Mouse (Mus musculus) CH12.LX (cell line): Measurements from ENCODE around the gene Gm9999. TPM values are rescaled to one million over a fixed set of nuclear protein-coding genes. Genes with fewer than 3 reads are reported as not detected.
A peak's percentile ranks its signal among the peaks of the same experiment; 100 is the strongest.

Source experiments
- DNase-seq: peaks from one replicate; pipeline ENCODE4 v3.0.0-alpha.2; 2013; ENCODE audit errors: extremely low read depth
- H3K27ac ChIP-seq: 2 replicates; pipeline ENCODE4 v1.5.1; 2012; ENCODE audit warnings: low read depth, mild to moderate bottlenecking, control low read depth, moderate library complexity; ENCODE audit not compliant: insufficient read depth
- H3K27me3 ChIP-seq: replicated peaks from 2 replicates; pipeline ENCODE3; 2012; ENCODE audit warnings: inconsistent platforms
- H3K36me3 ChIP-seq, 2 experiments: replicated peaks in 1 of 2; 2 replicates each; pipeline versions ENCODE3 to v1.6.1; 2012; ENCODE audit warnings: inconsistent platforms in 1 of 2, low read length in 1 of 2, mild to moderate bottlenecking in 1 of 2, mixed read lengths in 1 of 2, moderate library complexity in 1 of 2; ENCODE audit not compliant: control insufficient read depth in 1 of 2, insufficient read depth in 1 of 2
- H3K4me1 ChIP-seq, 2 experiments: 2 replicates each; pipeline ENCODE4 v1.6.1; 2012; ENCODE audit warnings: inconsistent platforms in 1 of 2, moderate library complexity in 1 of 2; ENCODE audit not compliant: insufficient read depth in 2 of 2, control insufficient read depth in 1 of 2
- H3K4me2 ChIP-seq: 2 replicates; pipeline ENCODE4 v1.6.1; 2012; ENCODE audit warnings: low read depth, mild to moderate bottlenecking, control low read depth; ENCODE audit not compliant: poor library complexity, insufficient read depth, severe bottlenecking
- H3K4me3 ChIP-seq, 3 experiments: fragments of 150-350 bp in 1 of 3; sonication (generic) in 1 of 3; replicated peaks in 1 of 3; 2 replicates each; pipeline versions ENCODE3 to v1.5.1; 2011 to 2012; ENCODE audit warnings: low read depth in 2 of 3, low read length in 2 of 3, mild to moderate bottlenecking in 2 of 3, moderate library complexity in 2 of 3, control low read depth in 1 of 3, improper control_type of control experiment in 1 of 3, inconsistent platforms in 1 of 3, mixed read lengths in 1 of 3; ENCODE audit not compliant: poor library complexity in 1 of 3
- H3K79me2 ChIP-seq: replicated peaks from 2 replicates; pipeline ENCODE4 v1.6.1; 2012; ENCODE audit warnings: mild to moderate bottlenecking, moderate library complexity; ENCODE audit not compliant: control insufficient read depth, poor library complexity, insufficient read depth, severe bottlenecking; ENCODE audit errors: extremely low read depth
- H3K9ac ChIP-seq: 2 replicates; pipeline ENCODE4 v1.6.1; 2012; ENCODE audit warnings: low read depth, mild to moderate bottlenecking, control low read depth, moderate library complexity; ENCODE audit not compliant: insufficient read depth
- H3K9me3 ChIP-seq: replicated peaks from 2 replicates; pipeline ENCODE3; 2012; ENCODE audit warnings: low read length, inconsistent platforms, mixed read lengths
- CTCF ChIP-seq, 2 experiments: IDR thresholded peaks in 1 of 2; conservative IDR thresholded peaks in 1 of 2; 2 replicates each; pipeline ENCODE4 v1.5.1; 2011 to 2012; ENCODE audit warnings: low read depth in 2 of 2, low read length in 2 of 2, improper control_type of control experiment in 1 of 2, inconsistent platforms in 1 of 2, mild to moderate bottlenecking in 1 of 2, moderate library complexity in 1 of 2
- E2F4 ChIP-seq: IDR thresholded peaks from 2 replicates; pipeline ENCODE4 v1.6.1; 2011; ENCODE audit warnings: low read depth, low read length, improper control_type of control experiment; ENCODE audit not compliant: insufficient replicate concordance
- JUN ChIP-seq: IDR thresholded peaks from 2 replicates; pipeline ENCODE4 v1.6.1; 2011; ENCODE audit warnings: low read depth, mild to moderate bottlenecking, low read length, improper control_type of control experiment, moderate library complexity; ENCODE audit not compliant: insufficient read depth
- JUND ChIP-seq: conservative IDR thresholded peaks from 2 replicates; pipeline ENCODE4 v1.6.1; 2011; ENCODE audit warnings: low read depth, low read length, improper control_type of control experiment
- KAT2A ChIP-seq: IDR thresholded peaks from 2 replicates; pipeline ENCODE4 v1.6.1; 2012; ENCODE audit warnings: low read length, improper control_type of control experiment, inconsistent platforms; ENCODE audit not compliant: insufficient replicate concordance
- MAX ChIP-seq: IDR thresholded peaks from 2 replicates; pipeline ENCODE4 v1.6.1; 2011; ENCODE audit warnings: low read length, improper control_type of control experiment
- MAZ ChIP-seq: IDR thresholded peaks from 2 replicates; pipeline ENCODE4 v1.6.1; 2012; ENCODE audit warnings: low read depth, mild to moderate bottlenecking, inconsistent platforms, low read length, improper control_type of control experiment, moderate library complexity
- NELFE ChIP-seq: IDR thresholded peaks from 2 replicates; pipeline ENCODE4 v1.6.1; 2011; ENCODE audit warnings: low read depth, low read length, improper control_type of control experiment
- POLR2A ChIP-seq: IDR thresholded peaks from 2 replicates; pipeline ENCODE4 v1.6.1; 2011; ENCODE audit warnings: low read depth, mild to moderate bottlenecking, improper control_type of control experiment, low read length
- POLR2AphosphoS2 ChIP-seq: IDR thresholded peaks from 2 replicates; pipeline ENCODE4 v1.6.1; 2011; ENCODE audit warnings: low read depth, low read length, improper control_type of control experiment
- RAD21 ChIP-seq: IDR thresholded peaks from 2 replicates; pipeline ENCODE4 v1.6.1; 2011; ENCODE audit warnings: low read depth, mild to moderate bottlenecking, low read length, improper control_type of control experiment, moderate library complexity
- SIN3A ChIP-seq: IDR thresholded peaks from 2 replicates; pipeline ENCODE4 v1.6.1; 2012; ENCODE audit warnings: low read length, improper control_type of control experiment, inconsistent platforms
- SMC3 ChIP-seq: IDR thresholded peaks from 2 replicates; pipeline ENCODE4 v1.6.1; 2011; ENCODE audit warnings: low read depth, low read length, improper control_type of control experiment
- TBP ChIP-seq: conservative IDR thresholded peaks from 2 replicates; pipeline ENCODE4 v1.6.1; 2011; ENCODE audit warnings: low read depth, low read length, improper control_type of control experiment
- ZC3H11A ChIP-seq: IDR thresholded peaks from 2 replicates; pipeline ENCODE4 v1.6.1; 2012; ENCODE audit warnings: low read depth, mild to moderate bottlenecking, inconsistent platforms, low read length, improper control_type of control experiment
- ZMIZ1 ChIP-seq: IDR thresholded peaks from 2 replicates; pipeline ENCODE4 v1.6.1; 2012; ENCODE audit warnings: low read depth, mild to moderate bottlenecking, inconsistent platforms, low read length, improper control_type of control experiment
- dilution Hi-C: fragments of 300-500 bp; cut with MboI; formaldehyde crosslinking; loops from 2 replicates; pipeline ENCODE4 v1.14.3; 2020; ENCODE audit warnings: low sequenced_read_pairs; ENCODE audit not compliant: extremely low pct_unique_long_range_greater_than_20kb, extremely low pct_ligation_motif_present
- in situ Hi-C: fragments of 300-500 bp; cut with MboI; formaldehyde crosslinking; loops from 3 replicates; pipeline ENCODE4 v1.14.3; 2019; ENCODE audit warnings: low sequenced_read_pairs, low pct_ligation_motif_present, low pct_unique_long_range_greater_than_20kb, mixed read lengths
- polyA plus RNA-seq: library from polyadenylated mRNA; unstranded; fragments of >175 nt; gene quantifications from 2 replicates; pipeline ENCODE4 v1.2.1, GENCODE M21; 2012; ENCODE audit warnings: low read depth; ENCODE audit not compliant: insufficient read length
- total RNA-seq, 2 experiments: library from RNA; depleted of rRNA; stranded (reverse); fragments of 300-350 nt in 1 of 2; fragments of >200 nt in 1 of 2; gene quantifications; 2 replicates each; pipeline ENCODE4 v1.2.3; 2012 to 2014

The Gm9999 gene
- total and polyA plus RNA-seq, 3 experiments: not detected

- TF ChIP-seq E2F4 (no peak), POLR2AphosphoS2 (no peak), JUN (peak; percentile 94), ZMIZ1 (no peak), KAT2A (no peak), JUND (peak; percentile 93)
These were observed 31.4 kb downstream of the Gm9999 start (continued) for GRCm38 (mm10) chr7:47014564-47015389.

- DNase-seq: peak; percentile 96
- peak overlapping the region; percentile 45 for H3K9ac ChIP-seq
- no peaks in the 10 kb centered on the region for H3K36me3 ChIP-seq
- dilution Hi-C loops (no loop called here), in situ Hi-C loops (no loop called here)
- peak overlapping the region; percentile 36 to 58 (median 51) for H3K4me3 ChIP-seq
- peak overlapping the region; percentile 66 for H3K27ac ChIP-seq
- no peak for TF ChIP-seq JUN
- no peak; the same call in 1 of the 2 replicates for TF ChIP-seq MAX
- peak; percentile 73 for TF ChIP-seq POLR2A
- peak; percentile 42; the same call in 1 of the 2 replicates for TF ChIP-seq ZC3H11A
- peak; percentile 77 for TF ChIP-seq RAD21
- peak; percentile 69 for TF ChIP-seq SMC3
- 0 out of 2 replicates have a peak, but pooled peaks have one; percentile 55 for TF ChIP-seq POLR2AphosphoS2
- TF ChIP-seq NELFE: peak; percentile 68
- 0 out of 2 replicates have a peak, but pooled peaks have one; percentile 12 for TF ChIP-seq TBP
- TF ChIP-seq MAZ: peak; percentile 65; the same call in 1 of the 2 replicates
- TF ChIP-seq ZMIZ1: peak; percentile 61; the same call in 1 of the 2 replicates
- TF ChIP-seq SIN3A: peak; percentile 72
- TF ChIP-seq KAT2A: no peak
- TF ChIP-seq CTCF (conservative IDR thresholded peaks at IDR 0.05 in 1 of 2, IDR thresholded peaks at IDR 0.05 in 1 of 2; ENCODE audit: low read depth in 2 of 2, low read length in 2 of 2): peak; percentile 10 to 80; a peak in 2 of 4 replicates
- peaks cover 4 to 47% of the 10 kb centered on the region in 2 experiments for H3K4me1 ChIP-seq
- H3K9me3 ChIP-seq: no peaks in the 10 kb centered on the region
- H3K4me2 ChIP-seq: peak overlapping the region; percentile 71
- H3K79me2 ChIP-seq: no peaks in the 10 kb centered on the region
- no peaks in the 10 kb centered on the region for H3K27me3 ChIP-seq
These were observed 32.1 kb downstream of the Gm9999 start for GRCm38 (mm10) chr7:47015390-47016065.
